Mouse (Mus musculus) thymus, postnatal 10 days (tissue): ENCODE measurements at regions not wholly inside any gene's neighbourhood (a gene's known extent, or its start where the extent isn't known, plus 50 kb on each side); places are given as distances from the start of the nearest gene placed in this dataset.

ENCODE experiments used
- DNase-seq, 2 experiments: peaks; one replicate each; pipeline ENCODE4 v3.0.0; 2021; ENCODE audit warnings: low spot score in 2 of 2

DNA sequence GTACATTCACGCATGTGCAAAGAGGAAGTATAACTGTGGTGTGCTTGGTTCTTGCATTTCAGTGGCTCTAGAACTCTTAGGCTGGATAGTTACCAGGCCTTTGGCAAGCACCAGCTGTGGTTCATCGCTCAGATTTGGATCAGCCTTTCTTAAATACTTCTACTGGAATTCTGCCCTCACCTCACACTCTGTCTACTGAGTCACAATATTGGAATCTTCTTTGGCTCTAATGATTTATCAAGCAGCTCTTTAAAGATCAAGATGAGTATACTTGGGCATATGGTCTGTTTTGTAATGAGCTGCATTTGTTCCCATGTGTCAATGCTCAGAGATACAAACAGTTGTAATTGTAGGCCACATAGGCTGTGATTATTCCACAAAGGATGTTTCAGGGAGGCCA, 197.5 kb downstream of the Icos start:
- no peak for DNase-seq

DNA sequence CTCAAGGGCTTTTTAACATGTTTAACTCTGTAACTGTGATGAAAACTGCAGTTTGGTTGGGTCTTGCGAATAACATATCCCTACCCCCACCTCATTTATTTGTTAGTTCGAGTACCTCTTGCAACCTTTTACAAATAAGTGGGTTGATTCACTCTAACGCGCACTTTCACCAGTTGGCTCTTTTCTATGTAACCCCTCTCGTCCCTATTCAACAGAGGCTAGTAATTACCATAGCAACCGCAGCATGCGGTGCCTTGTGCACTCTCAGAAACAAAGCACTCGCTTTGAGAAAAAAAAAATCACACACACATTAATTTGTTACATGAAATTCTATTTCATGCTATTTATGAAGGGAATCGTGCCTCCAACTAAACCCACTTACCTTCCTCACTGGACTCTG, 201.7 kb downstream of the Icos start:
- DNase-seq, result no peak

DNA sequence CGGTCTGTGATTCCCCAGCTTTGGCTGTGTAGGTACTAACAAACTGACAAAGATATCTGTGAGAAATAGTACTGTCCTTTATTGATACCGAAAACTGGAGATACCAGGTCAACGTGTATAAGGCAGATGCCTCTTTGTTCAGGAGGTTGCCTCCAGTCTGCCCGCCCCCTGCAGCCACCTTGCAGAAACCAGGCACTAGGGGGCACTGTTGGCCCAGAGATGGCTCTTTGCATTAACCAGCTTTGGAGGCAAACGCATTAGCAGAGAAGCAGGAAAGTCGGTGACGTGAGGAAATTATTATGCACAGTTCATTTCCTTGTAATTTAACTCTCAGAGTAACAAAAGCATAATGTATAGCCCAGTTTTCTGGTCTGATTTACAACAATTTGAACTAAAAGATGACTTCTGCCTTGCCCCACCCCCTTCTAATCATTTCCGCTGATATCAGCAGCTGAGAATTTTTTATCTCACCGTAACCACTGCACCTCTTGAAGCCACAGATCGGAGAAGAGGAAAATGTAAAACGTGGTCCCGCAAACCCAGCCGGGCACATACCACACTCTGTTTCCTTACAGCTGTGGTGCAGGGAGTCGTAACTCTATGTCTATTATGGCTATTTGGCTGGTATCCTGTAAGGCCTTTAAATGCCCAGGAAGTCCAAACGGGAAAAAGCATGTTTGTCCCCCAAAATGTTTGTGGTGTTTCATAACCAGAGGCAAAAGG, 203.5 kb downstream of the Icos start:
- peak; percentile 77 to 92 for DNase-seq

DNA sequence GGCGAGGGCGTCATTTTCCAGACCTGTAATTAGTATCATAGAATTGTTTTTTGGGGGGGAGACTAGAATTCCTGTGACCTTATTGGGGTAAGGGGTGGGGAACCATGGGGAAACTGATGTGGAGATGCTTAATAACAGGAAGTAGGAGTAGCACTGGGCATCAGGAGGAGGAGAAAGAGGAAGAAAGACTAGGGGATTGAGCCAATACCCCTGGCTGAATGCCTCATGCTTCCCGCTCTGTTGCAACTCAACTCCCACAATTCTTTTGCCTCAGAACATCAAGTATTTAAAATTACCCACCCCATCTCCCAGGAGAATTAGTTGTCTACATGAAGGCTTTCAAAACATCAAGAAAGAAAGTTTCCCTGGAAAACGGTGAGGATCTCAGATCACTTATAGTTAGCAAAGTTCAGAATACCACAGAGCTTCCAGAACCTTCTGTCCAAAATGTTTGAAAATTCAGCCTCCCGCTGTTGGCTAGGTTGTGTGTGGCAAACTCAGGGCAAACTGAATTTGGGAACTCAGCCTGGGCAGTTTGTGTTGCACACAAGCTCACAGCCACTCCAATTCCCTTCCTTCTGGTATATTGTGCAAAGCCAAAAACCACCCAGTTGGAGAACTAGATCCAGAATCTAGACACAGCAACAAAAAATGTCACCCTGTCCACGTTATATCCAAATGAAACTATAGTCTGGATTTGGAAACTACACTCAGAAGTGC, 209.8 kb downstream of the Icos start:
- no peak for DNase-seq

DNA sequence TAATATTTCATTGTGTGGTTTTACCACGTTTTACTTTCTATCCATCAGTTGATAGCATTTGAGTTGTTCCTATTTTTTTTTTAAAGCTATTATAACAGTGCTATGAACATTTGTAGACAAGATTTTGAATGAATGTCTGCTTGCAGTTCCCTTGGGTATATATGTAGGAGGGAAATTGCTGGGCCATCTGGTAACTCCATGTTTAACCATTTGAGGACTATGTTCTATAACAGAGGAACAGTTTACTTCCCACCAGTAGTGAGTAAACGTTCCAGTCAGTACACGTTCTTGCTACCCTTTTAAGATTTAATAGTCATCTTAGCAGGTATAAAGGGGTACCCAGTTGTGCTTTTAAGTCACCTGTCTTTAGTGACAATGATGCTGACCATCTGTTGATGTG, 213.2 kb downstream of the Icos start:
- DNase-seq, result no peak

DNA sequence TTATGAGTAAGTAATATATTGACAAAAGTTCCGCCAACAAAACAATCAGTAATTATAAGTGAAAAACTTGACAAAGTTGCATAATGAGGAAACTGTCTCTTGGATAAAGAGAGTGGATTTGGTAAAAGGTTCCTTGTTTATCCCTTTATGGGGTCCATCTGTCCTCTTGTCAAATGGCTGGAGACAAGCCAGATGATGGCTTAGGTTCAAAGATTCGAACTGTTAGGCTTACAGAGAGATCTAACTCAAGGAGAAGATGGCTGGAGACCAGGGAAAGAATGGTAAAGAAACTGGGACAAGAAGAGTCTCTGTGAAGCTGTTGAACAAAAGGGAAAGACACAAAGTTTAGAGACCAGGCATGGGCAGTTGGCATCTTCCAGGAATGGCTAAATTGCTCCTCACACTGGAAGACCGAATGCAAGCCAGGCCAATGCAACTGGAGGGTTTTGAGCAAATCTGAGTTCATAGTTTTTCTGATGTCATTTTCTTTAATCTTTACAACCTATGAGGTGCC, 220.9 kb downstream of the Icos start:
- no peak for DNase-seq

DNA sequence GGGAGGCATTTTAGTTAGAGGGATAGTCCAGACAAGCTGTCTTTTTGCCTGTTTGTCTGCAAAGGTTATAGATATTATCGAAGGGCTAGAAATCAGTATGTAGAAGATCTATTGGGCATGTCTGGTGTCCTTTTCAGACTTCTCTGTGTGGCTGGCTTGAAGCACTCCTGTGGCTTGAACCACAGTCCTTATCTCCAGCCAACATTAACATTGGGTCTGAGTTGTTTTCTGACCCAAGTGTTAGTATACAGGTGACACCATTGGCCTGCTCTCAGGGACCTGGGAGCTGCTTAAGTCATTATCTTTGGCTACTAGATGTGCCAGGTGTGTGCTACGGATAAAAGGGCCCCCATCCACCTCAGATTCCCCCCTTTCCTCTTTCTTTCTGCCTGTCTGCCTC, 223.3 kb downstream of the Icos start:
- DNase-seq, result no peak

DNA sequence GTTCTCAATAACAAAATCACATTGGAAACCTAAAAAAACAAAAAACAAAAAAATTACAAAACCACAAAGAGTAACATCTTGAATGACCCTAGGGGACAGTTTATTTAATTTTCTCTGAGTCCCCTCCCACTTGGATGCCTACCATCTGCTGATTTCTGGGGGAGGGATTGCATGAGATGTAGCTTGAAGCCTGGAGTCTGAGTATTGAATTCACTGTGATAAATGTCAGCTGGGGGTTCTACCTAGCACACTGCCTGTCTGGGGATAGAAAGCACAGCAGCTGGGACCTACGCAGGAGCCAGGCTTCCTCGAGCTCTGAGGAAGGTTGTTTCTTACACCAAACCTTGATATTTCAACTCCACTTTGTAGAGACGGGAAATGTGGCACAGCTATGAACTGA, 224.4 kb downstream of the Icos start:
- no peak for DNase-seq

DNA sequence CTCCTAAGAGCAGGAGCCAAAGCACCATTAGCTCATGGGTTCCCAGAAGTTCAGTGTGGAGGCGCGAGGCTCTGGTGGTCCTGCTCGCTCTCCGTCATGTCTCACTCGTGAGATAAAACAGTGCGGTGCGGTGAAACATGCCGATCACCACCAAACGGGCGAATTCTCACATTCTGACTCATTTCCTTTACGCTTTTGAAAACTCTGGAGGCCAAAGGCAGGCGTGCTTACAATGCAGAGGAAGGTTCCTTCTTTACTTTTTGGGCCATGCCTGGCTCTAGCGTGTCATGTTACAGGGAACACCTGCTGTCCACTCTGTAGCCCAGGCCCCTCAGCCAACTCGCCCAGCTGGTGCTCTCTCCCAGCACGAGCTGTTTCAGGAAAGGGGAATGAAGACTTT, 225.4 kb downstream of the Icos start:
- DNase-seq, result no peak

DNA sequence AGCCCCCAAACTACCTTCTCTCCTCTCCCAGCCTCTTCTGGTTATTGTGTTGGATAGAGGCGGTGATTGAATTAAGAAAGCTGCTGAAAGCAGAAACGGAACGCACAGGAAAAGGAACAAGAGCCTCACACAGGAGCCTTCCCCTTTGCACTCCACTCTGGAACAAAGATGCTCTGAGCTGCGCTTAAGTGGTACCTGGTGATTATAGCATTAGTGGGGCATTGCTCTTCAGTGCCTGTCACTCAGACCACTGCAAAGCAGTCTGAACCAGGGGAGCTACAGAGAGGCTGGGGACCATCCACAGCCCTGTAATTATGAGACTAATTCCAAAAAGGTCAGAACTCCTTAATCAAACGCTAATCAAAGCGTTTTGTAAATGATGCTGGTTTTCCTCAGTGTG, 225.9 kb downstream of the Icos start:
- DNase-seq, result no peak

DNA sequence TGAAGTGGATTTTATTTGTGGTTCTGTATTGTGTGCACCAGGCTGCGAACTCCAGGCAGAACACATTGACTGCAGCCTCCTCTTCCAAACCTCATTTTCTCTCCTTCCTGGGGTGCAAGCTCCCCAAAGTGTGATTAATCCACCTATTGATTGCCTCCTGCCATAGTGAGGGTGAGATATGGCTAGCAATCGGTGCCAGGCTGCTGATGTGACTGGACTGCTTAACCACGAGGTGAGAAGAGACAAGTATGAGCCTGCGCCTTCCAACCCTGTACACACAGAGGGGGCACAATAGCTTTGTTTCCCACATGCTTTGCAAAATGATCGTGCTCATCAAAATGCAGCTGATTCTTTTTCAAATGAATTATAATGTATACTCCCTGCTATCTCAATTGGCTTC, 227.4 kb downstream of the Icos start:
- no peak for DNase-seq

DNA sequence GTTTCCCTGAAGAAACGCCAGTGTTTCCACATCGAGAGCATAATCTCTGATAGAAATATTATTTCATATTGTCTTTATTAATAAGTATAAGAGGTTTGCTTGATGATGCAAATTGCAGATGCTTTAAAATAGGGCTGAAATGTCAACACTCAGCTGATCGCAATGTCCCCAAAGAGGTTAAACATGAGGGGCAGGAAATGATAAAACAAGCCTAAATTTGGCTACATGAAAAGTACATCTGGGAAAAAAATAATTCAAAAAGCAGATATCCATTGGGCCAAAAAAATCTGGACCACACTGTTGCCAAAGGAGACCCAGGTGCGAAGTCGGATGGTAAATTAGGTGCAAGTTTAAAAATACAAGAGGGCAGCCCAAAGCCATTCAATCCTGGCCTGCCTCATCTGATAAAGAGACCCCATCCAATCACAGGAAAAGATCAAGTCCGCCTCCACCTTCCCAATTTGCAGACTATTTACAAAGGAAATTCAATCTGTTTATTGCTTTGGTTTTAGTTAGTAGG, 229.2 kb downstream of the Icos start:
- DNase-seq, result no peak

DNA sequence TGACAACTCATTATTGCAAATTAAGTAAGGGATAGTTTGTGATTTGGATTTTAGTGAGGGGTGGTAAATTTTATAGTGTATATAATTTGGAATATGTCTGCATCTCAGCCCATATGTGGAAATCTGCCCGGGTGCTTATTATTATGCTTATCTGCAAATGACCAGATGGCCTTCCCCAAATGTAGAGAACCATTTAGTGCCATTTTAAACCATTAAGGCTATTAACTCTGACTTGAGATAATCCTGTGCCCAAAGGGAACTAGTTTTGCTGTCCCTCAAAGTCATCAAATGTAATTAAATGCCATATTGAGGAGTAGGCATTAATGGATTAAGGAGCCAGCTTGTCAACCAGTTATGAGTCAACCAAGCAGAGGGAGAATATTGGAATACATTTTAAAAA, 230.7 kb downstream of the Icos start:
- no peak for DNase-seq

DNA sequence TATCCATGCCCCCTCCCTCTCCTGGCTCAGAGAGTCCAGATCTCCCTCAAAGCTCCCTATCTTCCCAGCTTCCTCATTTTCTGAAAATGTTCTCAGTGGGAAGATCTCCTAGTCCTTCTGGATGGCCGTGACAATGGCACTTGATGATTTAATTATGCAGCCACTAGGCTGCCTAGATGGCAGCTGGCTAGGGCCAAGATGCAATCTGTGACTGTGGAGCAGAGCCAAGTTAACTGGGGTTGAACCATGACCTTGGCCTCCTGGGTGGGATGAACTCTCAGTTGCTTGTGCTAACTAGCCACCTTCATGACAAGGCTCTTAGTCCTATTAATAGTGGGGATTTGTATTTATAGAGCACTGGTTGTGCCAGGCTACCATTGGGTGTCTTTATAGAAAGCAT, 243.4 kb downstream of the Icos start:
- no peak for DNase-seq

DNA sequence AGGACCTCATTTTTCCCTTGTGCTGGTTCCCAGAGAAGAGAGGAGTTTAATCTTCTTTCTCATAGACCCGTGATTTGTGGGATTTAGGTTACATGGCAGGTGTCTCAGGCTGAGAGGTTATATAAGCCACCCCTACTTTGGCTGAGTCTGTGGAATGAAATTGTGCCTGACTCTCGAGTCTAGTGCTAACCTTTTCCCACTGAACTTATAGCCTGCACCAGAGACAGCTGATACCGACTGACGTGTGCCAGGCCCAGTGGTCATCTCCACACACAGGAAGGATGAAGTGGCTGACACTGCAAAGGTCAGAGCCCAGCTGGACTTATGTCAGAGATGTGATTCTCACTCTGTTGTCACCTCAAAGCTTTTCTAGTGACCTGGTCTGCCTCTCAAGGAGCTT, 251.2 kb downstream of the Icos start:
- no peak for DNase-seq

DNA sequence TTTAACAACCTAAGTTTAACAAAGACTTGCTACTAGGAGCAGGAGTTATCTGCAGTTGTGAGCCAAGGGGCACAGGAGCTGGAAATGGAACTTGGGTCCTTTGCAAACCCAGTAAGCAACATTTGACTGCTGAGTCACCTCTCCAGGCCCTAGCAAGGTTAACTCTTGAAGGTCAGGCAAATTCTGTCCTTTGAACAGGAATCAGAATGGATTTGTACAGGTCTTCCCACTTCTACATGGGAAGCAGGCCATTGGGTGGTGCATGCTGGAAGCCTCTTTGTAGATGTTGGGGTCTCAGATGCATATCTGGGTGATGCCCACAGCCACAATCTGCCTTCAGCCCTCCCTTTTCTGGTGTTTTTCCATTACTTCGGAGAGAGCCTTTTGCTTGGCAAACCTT, 255.3 kb downstream of the Icos start:
- no peak for DNase-seq

DNA sequence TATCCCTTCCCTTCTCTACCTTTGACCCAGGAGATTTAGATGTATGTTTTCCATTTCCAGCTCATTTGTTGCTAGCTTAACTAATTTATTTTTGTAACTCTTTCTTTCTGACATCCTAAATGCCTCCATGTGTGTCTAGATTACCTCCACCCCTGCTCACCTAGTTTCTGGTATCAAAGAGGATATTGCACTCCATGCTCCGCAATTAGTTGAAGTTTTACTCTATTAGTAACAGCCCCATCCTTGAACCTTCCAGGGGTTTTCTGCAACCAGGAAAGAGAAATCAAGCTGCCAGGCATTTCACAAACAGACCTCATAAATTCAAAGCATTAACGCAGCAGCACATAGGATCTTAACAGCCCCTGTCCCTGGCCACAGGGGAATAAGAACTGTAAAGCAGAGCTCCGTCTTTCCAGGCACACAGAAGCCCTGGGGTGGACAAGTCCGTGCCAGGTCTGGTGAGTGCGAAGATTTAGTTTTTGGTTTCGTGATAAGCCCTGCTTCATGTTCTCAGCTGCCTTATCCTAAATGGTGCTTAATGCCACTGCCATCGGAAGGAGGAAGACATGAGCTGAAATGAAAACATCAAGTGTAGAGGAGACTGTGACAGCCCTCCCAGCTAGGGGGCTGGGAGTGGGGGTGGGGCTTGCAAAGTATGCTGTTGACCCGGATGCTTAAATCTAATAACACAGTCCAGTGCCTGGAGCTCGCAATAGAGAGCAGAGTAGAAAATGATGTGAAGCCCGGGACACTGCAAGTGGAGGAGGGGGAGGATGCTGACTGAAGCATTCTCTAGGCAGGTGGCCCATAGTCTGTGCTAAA, 256.0 kb downstream of the Icos start:
- DNase-seq, result no peak

DNA sequence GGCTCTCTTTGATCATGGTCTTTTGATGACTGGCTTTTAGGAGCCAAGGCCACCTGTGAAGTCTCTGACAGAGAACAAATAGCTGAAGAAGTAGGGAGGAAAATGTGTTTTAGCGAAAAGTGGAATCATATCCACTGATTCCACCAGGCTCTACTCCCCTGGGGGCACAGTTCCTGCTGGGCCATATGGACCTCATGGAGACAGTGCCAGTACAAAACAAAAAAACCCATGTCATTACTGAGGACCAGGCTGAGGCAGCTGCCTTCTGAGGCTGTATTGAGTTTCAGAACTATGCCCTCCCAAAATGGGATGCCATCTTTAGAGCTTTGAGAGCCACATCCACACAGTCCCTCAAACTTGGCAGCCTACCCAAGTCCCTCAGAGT, 256.6 kb downstream of the Icos start:
- DNase-seq, result no peak

DNA sequence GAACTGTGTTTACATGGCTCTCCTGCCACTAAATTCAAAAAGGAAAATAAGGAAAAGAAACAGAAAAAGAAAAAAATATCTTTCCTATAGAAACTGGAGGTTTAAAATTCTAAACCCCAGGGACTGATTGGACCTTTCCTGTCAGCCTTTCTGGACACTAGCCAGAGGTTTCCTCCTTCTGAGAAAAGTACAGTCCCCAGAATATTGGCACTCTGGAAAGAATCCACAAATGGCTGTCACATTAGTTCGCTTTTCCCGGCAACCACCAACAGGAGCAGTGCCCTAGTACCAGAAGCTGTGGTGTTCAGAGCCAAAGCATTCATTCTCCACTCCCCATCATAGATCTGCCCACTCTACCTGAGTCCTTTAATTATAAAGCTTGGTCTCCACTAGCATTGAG, 258.8 kb downstream of the Icos start:
- no peak for DNase-seq

DNA sequence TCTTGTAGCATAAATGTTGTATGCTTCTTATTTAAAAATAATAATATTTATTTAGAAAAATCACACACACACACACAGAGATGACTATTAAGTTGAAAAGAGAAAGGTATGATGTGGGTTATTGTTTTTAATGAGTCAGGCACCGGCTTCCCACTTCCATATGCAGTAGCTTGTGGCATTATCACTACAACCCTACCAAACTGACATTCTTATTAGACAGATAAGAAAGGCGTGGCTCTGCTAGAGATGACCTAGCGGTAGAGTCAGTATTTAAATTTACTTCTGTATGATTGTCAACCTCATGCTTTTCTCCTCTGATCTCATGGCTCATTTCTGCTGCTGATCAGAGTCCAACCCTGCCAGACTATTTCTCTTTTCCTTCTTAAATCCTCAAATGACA, 260.9 kb downstream of the Icos start:
- no peak for DNase-seq

DNA sequence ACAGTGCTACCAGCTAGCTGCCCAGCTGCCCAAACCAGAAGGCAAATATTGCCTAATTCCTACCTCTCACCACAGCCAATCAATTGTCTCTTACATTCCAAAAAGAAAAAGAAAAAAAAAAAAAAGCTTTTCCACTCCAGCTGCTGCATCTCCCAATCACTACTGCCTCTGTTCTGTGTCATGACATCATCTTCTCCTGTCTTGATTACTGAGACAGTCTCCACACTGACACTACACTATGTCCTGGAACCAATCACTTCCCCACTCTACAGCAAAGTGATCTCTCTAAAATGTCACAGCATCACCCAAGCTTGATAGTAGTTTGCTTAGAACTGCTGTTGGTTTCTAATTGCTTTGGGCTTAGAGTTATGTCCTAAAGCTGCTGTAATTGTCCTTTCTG, 279.8 kb downstream of the Icos start:
- no peak for DNase-seq

DNA sequence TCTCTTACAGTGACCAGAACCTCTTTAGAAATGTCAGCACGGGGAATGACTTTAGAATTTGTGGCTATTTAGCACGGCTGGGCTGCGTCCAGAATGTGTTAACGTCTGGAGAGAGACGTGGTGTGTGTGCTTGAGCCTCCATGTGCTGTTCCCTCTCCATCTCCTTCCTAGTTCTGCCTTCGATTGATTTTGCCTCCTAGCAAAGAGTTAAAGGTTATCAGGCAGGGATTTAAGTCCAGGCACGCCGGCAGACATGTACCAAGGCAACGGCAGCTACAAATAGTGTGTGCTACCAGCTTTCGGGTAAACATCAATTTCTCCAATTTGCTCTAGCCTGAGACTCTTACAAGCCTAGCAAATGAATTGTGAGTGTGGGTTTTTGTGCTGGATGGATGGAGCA, 285.7 kb downstream of the Icos start:
- no peak for DNase-seq
